Mouse (Mus musculus): ENCODE measurements at regions not wholly inside any gene's neighbourhood (a gene's known extent, or its start where the extent isn't known, plus 50 kb on each side); places are given as distances from the start of the nearest gene placed in this dataset.

- DNase-seq = no peak
These were observed 165.7 kb downstream of the Bcl11b start for GRCm38 (mm10) chr12:107837741-107838140.

- DNase-seq = no peak
These were observed 158.8 kb downstream of the Bcl11b start for GRCm38 (mm10) chr12:107844631-107845030.

GRCm38 (mm10) chr12:107850591-107850990, 152.8 kb downstream of the Bcl11b start:
- no peak for DNase-seq

- no peak for DNase-seq
These were observed 150.5 kb downstream of the Bcl11b start for GRCm38 (mm10) chr12:107852921-107853320.

GRCm38 (mm10) chr12:107855547-107855946, 147.9 kb downstream of the Bcl11b start:
- DNase-seq = no peak

- DNase-seq = no peak
These were observed 146.9 kb downstream of the Bcl11b start for GRCm38 (mm10) chr12:107856421-107857043.

- no peak for DNase-seq
These were observed 144.7 kb downstream of the Bcl11b start for GRCm38 (mm10) chr12:107858536-107859280.

GRCm38 (mm10) chr12:107859750-107860149, 143.7 kb downstream of the Bcl11b start:
- DNase-seq = no peak

- DNase-seq = no peak
These were observed 143.0 kb downstream of the Bcl11b start for GRCm38 (mm10) chr12:107860358-107860757.
